Mouse (Mus musculus): Measurements from ENCODE around the gene Apoe. TPM values are rescaled to one million over a fixed set of nuclear protein-coding genes. Genes with fewer than 3 reads are reported as not detected.

Apoe gene
- polyA plus RNA-seq, 1 experiment = 2.0 TPM

GRCm38 (mm10) chr7:19700299-19701068 lies 1.5 kb upstream of the Apoe start:
- no peaks in the 10 kb centered on the region for H3K79me2 ChIP-seq (ENCODE audit: control insufficient read depth, insufficient read depth)
- TF ChIP-seq MAX (IDR thresholded peaks at IDR 0.05) (no peak), MYOD1 (IDR thresholded peaks at IDR 0.05; ENCODE audit: control insufficient read depth, insufficient read length, low read depth) (no peak), CTCF (IDR thresholded peaks at IDR 0.05; ENCODE audit: control insufficient read depth, insufficient read depth, insufficient read length) (no peak), USF1 (IDR thresholded peaks at IDR 0.05; ENCODE audit: low read depth) (no peak), FOSL1 (IDR thresholded peaks at IDR 0.05; ENCODE audit: insufficient read depth, low read length, poor library complexity, severe bottlenecking) (no peak), CEBPB (IDR thresholded peaks at IDR 0.05; ENCODE audit: low read depth) (no peak), MYOG (IDR thresholded peaks at IDR 0.05; ENCODE audit: control insufficient read depth, extremely low read depth, insufficient read length) (no peak)
- H3K36me3 ChIP-seq (ENCODE audit: control insufficient read depth, insufficient read depth) = no peaks in the 10 kb centered on the region
- no peaks in the 10 kb centered on the region for H3K27me3 ChIP-seq (ENCODE audit: control insufficient read depth, insufficient read depth, insufficient read length)
- no peaks in the 10 kb centered on the region for H3K79me3 ChIP-seq (ENCODE audit: low read depth)
- no peak overlapping the region for H3ac ChIP-seq (ENCODE audit: control insufficient read depth, insufficient read length, low read depth)
- H3K4me3 ChIP-seq (ENCODE audit: insufficient read depth, poor library complexity, severe bottlenecking) = no peak overlapping the region

- H3ac ChIP-seq (ENCODE audit: control insufficient read depth, insufficient read length, low read depth) = no peak overlapping the region
- H3K79me3 ChIP-seq (ENCODE audit: low read depth) = no peaks in the 10 kb centered on the region
- no peak overlapping the region for H3K4me3 ChIP-seq (ENCODE audit: insufficient read depth, poor library complexity, severe bottlenecking)
- TF ChIP-seq MYOD1 (IDR thresholded peaks at IDR 0.05; ENCODE audit: control insufficient read depth, insufficient read length, low read depth) (no peak), USF1 (IDR thresholded peaks at IDR 0.05; ENCODE audit: low read depth) (no peak), CEBPB (IDR thresholded peaks at IDR 0.05; ENCODE audit: low read depth) (no peak), MAX (IDR thresholded peaks at IDR 0.05) (no peak), FOSL1 (IDR thresholded peaks at IDR 0.05; ENCODE audit: insufficient read depth, low read length, poor library complexity, severe bottlenecking) (no peak), MYOG (IDR thresholded peaks at IDR 0.05; ENCODE audit: control insufficient read depth, extremely low read depth, insufficient read length) (no peak), CTCF (IDR thresholded peaks at IDR 0.05; ENCODE audit: control insufficient read depth, insufficient read depth, insufficient read length) (no peak)
- H3K36me3 ChIP-seq (ENCODE audit: control insufficient read depth, insufficient read depth) = no peaks in the 10 kb centered on the region
- no peaks in the 10 kb centered on the region for H3K27me3 ChIP-seq (ENCODE audit: control insufficient read depth, insufficient read depth, insufficient read length)
- H3K79me2 ChIP-seq (ENCODE audit: control insufficient read depth, insufficient read depth) = no peaks in the 10 kb centered on the region
Observed at GRCm38 (mm10) chr7:19699827-19700148, 800 bp upstream of the Apoe start.

DNA sequence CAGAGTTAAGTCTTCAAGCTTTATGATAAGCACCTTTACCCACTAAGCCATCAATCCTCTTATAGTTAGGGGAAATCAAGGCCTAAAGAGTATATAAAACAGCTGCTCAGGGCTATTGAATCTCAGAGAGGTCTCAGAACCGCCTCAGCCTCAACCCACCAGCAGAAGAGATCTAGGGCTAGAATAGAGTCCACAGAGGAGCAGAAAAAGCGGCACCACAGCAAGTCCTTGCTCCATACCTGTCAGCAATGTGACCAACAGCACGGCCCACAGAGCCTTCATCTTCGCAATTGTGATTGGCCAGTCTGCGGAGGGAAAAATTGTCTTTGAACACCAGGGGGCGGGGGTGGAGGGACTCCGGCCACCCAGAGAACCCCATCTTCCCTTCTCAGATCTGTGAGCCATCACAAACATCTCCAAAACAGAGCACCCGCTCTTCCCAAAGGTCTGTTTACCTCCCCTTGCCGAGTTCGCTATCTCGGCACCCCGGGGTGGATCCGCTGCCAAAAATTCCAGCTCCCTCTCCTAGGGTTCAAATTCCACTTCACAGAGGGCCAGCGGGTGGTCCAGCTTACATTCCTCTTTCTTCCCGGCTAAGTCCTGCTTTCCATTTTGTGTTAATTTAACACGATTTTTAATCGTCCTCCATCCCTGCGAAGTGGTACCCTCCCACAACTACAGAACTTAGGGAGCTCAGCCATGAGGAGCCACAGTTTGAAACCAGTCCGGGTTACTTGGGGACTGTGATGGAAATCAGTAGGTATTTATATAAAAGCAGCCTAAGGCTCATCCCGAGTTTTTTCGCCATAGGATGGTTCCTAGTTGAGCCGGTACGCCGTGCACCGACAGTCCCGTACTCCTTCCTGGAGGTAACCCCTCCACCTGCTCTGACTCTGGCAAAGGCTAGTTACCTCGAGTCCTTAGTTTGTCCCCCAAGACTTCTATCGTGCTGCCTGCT lies 760 bp downstream of the Apoe start:
- Histone ChIP-seq H3K4me3 (ENCODE audit: insufficient read depth, poor library complexity, severe bottlenecking) (no peak overlapping the region), H3K79me3 (ENCODE audit: low read depth) (no peaks in the 10 kb centered on the region), H3K36me3 (ENCODE audit: control insufficient read depth, insufficient read depth) (no peaks in the 10 kb centered on the region), H3ac (ENCODE audit: control insufficient read depth, insufficient read length, low read depth) (no peak overlapping the region), H3K79me2 (ENCODE audit: control insufficient read depth, insufficient read depth) (no peaks in the 10 kb centered on the region), H3K27me3 (ENCODE audit: control insufficient read depth, insufficient read depth, insufficient read length) (no peaks in the 10 kb centered on the region)
- TF ChIP-seq CEBPB (IDR thresholded peaks at IDR 0.05; ENCODE audit: low read depth) (no peak), CTCF (IDR thresholded peaks at IDR 0.05; ENCODE audit: control insufficient read depth, insufficient read depth, insufficient read length) (no peak), MYOD1 (IDR thresholded peaks at IDR 0.05; ENCODE audit: control insufficient read depth, insufficient read length, low read depth) (no peak), USF1 (IDR thresholded peaks at IDR 0.05; ENCODE audit: low read depth) (no peak), FOSL1 (IDR thresholded peaks at IDR 0.05; ENCODE audit: insufficient read depth, low read length, poor library complexity, severe bottlenecking) (no peak), MAX (IDR thresholded peaks at IDR 0.05) (no peak), MYOG (IDR thresholded peaks at IDR 0.05; ENCODE audit: control insufficient read depth, extremely low read depth, insufficient read length) (no peak)

GRCm38 (mm10) chr7:19696336-19696873 lies 2.6 kb downstream of the Apoe start:
- H3K4me3 ChIP-seq (ENCODE audit: insufficient read depth, poor library complexity, severe bottlenecking) = no peak overlapping the region
- no peaks in the 10 kb centered on the region for H3K27me3 ChIP-seq (ENCODE audit: control insufficient read depth, insufficient read depth, insufficient read length)
- no peaks in the 10 kb centered on the region for H3K36me3 ChIP-seq (ENCODE audit: control insufficient read depth, insufficient read depth)
- H3ac ChIP-seq (ENCODE audit: control insufficient read depth, insufficient read length, low read depth) = no peak overlapping the region
- no peaks in the 10 kb centered on the region for H3K79me2 ChIP-seq (ENCODE audit: control insufficient read depth, insufficient read depth)
- H3K79me3 ChIP-seq (ENCODE audit: low read depth) = no peaks in the 10 kb centered on the region
- TF ChIP-seq MAX (IDR thresholded peaks at IDR 0.05) (no peak), MYOG (IDR thresholded peaks at IDR 0.05; ENCODE audit: control insufficient read depth, extremely low read depth, insufficient read length) (no peak), MYOD1 (IDR thresholded peaks at IDR 0.05; ENCODE audit: control insufficient read depth, insufficient read length, low read depth) (no peak), USF1 (IDR thresholded peaks at IDR 0.05; ENCODE audit: low read depth) (no peak), FOSL1 (IDR thresholded peaks at IDR 0.05; ENCODE audit: insufficient read depth, low read length, poor library complexity, severe bottlenecking) (no peak), CEBPB (IDR thresholded peaks at IDR 0.05; ENCODE audit: low read depth) (no peak), CTCF (IDR thresholded peaks at IDR 0.05; ENCODE audit: control insufficient read depth, insufficient read depth, insufficient read length) (no peak)

DNA sequence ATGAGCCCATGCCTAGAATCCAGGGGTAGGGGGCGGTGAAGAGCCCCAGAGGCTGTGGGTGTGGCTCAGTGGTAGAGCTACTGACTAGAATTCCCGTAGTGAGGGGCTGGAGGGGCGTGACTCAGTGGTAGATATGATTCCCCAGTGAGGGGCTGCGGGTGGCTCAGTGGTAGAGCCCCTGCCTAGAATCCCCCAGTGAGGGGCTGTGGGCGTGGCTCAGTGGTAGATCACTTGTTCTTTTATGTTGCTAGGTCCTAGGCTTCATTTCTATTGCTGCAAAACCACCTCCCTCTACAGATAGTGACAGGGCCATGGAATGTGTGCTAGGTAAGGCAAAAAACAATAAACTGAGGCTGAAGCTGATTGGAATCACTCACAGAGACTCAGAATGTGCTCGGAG lies 3.1 kb downstream of the Apoe start:
- Histone ChIP-seq H3K79me2 (ENCODE audit: control insufficient read depth, insufficient read depth) (no peaks in the 10 kb centered on the region), H3K4me3 (ENCODE audit: insufficient read depth, poor library complexity, severe bottlenecking) (no peak overlapping the region), H3K36me3 (ENCODE audit: control insufficient read depth, insufficient read depth) (no peaks in the 10 kb centered on the region), H3ac (ENCODE audit: control insufficient read depth, insufficient read length, low read depth) (no peak overlapping the region), H3K27me3 (ENCODE audit: control insufficient read depth, insufficient read depth, insufficient read length) (no peaks in the 10 kb centered on the region), H3K79me3 (ENCODE audit: low read depth) (no peaks in the 10 kb centered on the region)
- TF ChIP-seq CEBPB (IDR thresholded peaks at IDR 0.05; ENCODE audit: low read depth) (no peak), CTCF (IDR thresholded peaks at IDR 0.05; ENCODE audit: control insufficient read depth, insufficient read depth, insufficient read length) (no peak), MYOD1 (IDR thresholded peaks at IDR 0.05; ENCODE audit: control insufficient read depth, insufficient read length, low read depth) (no peak)

Data from C2C12 (cell line).